Mouse (Mus musculus) megakaryocyte, embryonic 14.5 days (primary cell): Measurements from ENCODE around the gene Mettl7b.

Source experiments
- FLI1 ChIP-seq: IDR thresholded peaks from 2 replicates; pipeline ENCODE4 v1.6.1; 2012; ENCODE audit warnings: low read length, inconsistent platforms, mixed read lengths
- GATA1 ChIP-seq: IDR thresholded peaks from 3 replicates; pipeline ENCODE4 v1.6.1; 2012; ENCODE audit warnings: mixed read lengths, low read length, inconsistent platforms, borderline replicate concordance

GRCm38 (mm10) chr10:128912791-128913190, 48.0 kb downstream of the Mettl7b start:
- TF ChIP-seq FLI1 (no peak), GATA1 (no peak)
